11 mouse cellular contexts compared by ENCODE assay signal in genomic region chr10:118103906-118104305, GRCm38 (mm10). TPM values are rescaled to one million over a fixed set of nuclear protein-coding genes. Genes with fewer than 3 reads are reported as not detected.
DNase-seq lines count a peak whose midpoint lies in the region; ATAC-seq and TF ChIP-seq lines count a peak whose summit lies in the region.
"Had no signal": no experiment of that assay in that cellular context is flagged by ENCODE, and none has a peak within 500 bp of the region (broad histone marks: within the 10 kb centered on the region; RNA-seq: fewer than 3 reads in every experiment).

No protein-coding gene starts in this region.

- H3K9me3 ChIP-seq in forebrain, embryonic 11.5 days (ENCODE audit: control insufficient read depth, low read length): no peaks in the 10 kb centered on the region
- no peaks in the 10 kb centered on the region for H3K9me3 ChIP-seq in forebrain, postnatal 0 days (ENCODE audit: low read length)
- H3K9me3 ChIP-seq: heart, embryonic 10.5 days; limb, embryonic 13.5 days had no signal

- H3K4me2 ChIP-seq in forebrain, embryonic 11.5 days (ENCODE audit: low read depth, low read length, severe bottlenecking): no peak overlapping the region
- H3K4me2 ChIP-seq in forebrain, postnatal 0 days (ENCODE audit: low read depth): no peak overlapping the region

- no peak for TF ChIP-seq POLR2A in spleen, adult 2 months (IDR thresholded peaks at IDR 0.05; ENCODE audit: low read depth, low read length)

- DNase-seq in forebrain, embryonic 11.5 days (ENCODE audit: low spot score): peak; percentile 42
- DNase-seq in forebrain, postnatal 0 days: no peak
- no peak for DNase-seq in layer of hippocampus, adult 2 months (ENCODE audit: low spot score in 2 of 2)
- no peak for DNase-seq in layer of hippocampus, adult 9-11 months
- no peak for DNase-seq in spleen, adult 2 months (ENCODE audit: low read depth in 1 of 2, low spot score in 2 of 2)
- no peak for DNase-seq in spleen, adult 18-20 months
- no peak for DNase-seq in urinary bladder, postnatal 10 days (ENCODE audit: low spot score)
- no peak for DNase-seq in cerebellum, adult 9-11 months

- no peak for ATAC-seq in forebrain, embryonic 11.5 days (replicated peaks; ENCODE audit: low FRiP score)
- no peak for ATAC-seq in forebrain, postnatal 0 days

- no peak overlapping the region for H3K4me3 ChIP-seq in forebrain, embryonic 11.5 days (ENCODE audit: low read depth, low read length)
- H3K4me3 ChIP-seq in forebrain, postnatal 0 days (ENCODE audit: low read depth, low read length): no peak overlapping the region
- no peak overlapping the region for H3K4me3 ChIP-seq in layer of hippocampus, adult 2 months
- no peak overlapping the region for H3K4me3 ChIP-seq in spleen, adult 2 months (ENCODE audit: extremely low read depth, insufficient read depth, insufficient read length)
- H3K4me3 ChIP-seq: erythroblast, embryonic 14.5 days had no signal

- 83% methylated on average over 10 of the region's 10 CpGs for WGBS in forebrain, embryonic 11.5 days
- 77% methylated on average over 10 of the region's 10 CpGs for WGBS in forebrain, postnatal 0 days
- 71% methylated on average over 10 of the region's 10 CpGs for WGBS in spleen, adult 2 months

- H3K27ac ChIP-seq in forebrain, embryonic 11.5 days (ENCODE audit: low read depth, low read length): no peak overlapping the region
- no peak overlapping the region for H3K27ac ChIP-seq in forebrain, postnatal 0 days (ENCODE audit: low read depth, low read length)
- H3K27ac ChIP-seq in layer of hippocampus, adult 2 months: peak overlapping the region; percentile 92; the same call in 1 of the 2 replicates
- H3K27ac ChIP-seq in spleen, adult 2 months (ENCODE audit: insufficient read depth, low read length): peak overlapping the region; percentile 90; the same call in 1 of the 2 replicates
- H3K27ac ChIP-seq: limb, embryonic 13.5 days had no signal

- no peaks in the 10 kb centered on the region; the same call in 1 of the 2 replicates for H3K27me3 ChIP-seq in forebrain, embryonic 11.5 days (ENCODE audit: control insufficient read depth, insufficient read depth, low read length)
- H3K27me3 ChIP-seq in forebrain, postnatal 0 days (ENCODE audit: insufficient read depth, low read length): no peaks in the 10 kb centered on the region
- no peaks in the 10 kb centered on the region for H3K27me3 ChIP-seq in spleen, adult 2 months (ENCODE audit: control insufficient read depth, insufficient read depth, low read length)

- no peak overlapping the region for H3K9ac ChIP-seq in forebrain, embryonic 11.5 days (ENCODE audit: low read length)
- no peak overlapping the region for H3K9ac ChIP-seq in forebrain, postnatal 0 days

- no peaks in the 10 kb centered on the region for H3K36me3 ChIP-seq in forebrain, embryonic 11.5 days (ENCODE audit: control insufficient read depth, insufficient read depth, low read length)
- H3K36me3 ChIP-seq in forebrain, postnatal 0 days (ENCODE audit: insufficient read depth): no peaks in the 10 kb centered on the region
- H3K36me3 ChIP-seq in spleen, adult 2 months (ENCODE audit: control insufficient read depth, insufficient read depth, low read length): no peaks in the 10 kb centered on the region
- H3K36me3 ChIP-seq: heart, embryonic 10.5 days; limb, embryonic 13.5 days had no signal

- 0 out of 2 replicates have a peak, but pooled peaks cover 4% of the 10 kb centered on the region for H3K4me1 ChIP-seq in forebrain, embryonic 11.5 days (replicated peaks; ENCODE audit: control insufficient read depth, insufficient read depth, low read length)
- H3K4me1 ChIP-seq in forebrain, postnatal 0 days (ENCODE audit: insufficient read depth): no peaks in the 10 kb centered on the region
- H3K4me1 ChIP-seq in spleen, adult 2 months (ENCODE audit: control insufficient read depth, insufficient read depth, insufficient read length): peaks cover 31% of the 10 kb centered on the region
- H3K4me1 ChIP-seq: limb, embryonic 13.5 days had no signal

- TF ChIP-seq CTCF in forebrain, postnatal 0 days (IDR thresholded peaks at IDR 0.05; ENCODE audit: low read depth): no peak
- no peak for TF ChIP-seq CTCF in layer of hippocampus, adult 2 months (conservative IDR thresholded peaks at IDR 0.05)
- no peak for TF ChIP-seq CTCF in spleen, adult 2 months (IDR thresholded peaks at IDR 0.05; ENCODE audit: extremely low read depth, insufficient read depth, insufficient read length, insufficient replicate concordance)

RNA-seq across cellular contexts. Expression of gene Mdm1, which starts 37.7 kb away (rescaled TPM):
- 61.8 and 67.1 TPM in 2 replicates for polyA plus RNA-seq in forebrain, embryonic 11.5 days (2014; fragmentation: Nextera tagmentation; extraction: Ambion mirVana)
- 29.2 and 43.0 TPM in 2 replicates for total RNA-seq in forebrain, postnatal 0 days (2014; rRNA removed)
- 17.0 and 22.7 TPM in 2 replicates for polyA plus RNA-seq in forebrain, postnatal 0 days (2015; fragmentation: Nextera tagmentation; extraction: Ambion mirVana)
- 10 to 100 TPM in 1 of 2 experiments, 1 to 10 TPM in 1; 9.5 to 10.5 TPM for total RNA-seq in layer of hippocampus, adult 2 months (2021)
- 2.9 and 3.4 TPM in 2 replicates for polyA plus RNA-seq in spleen, adult 2 months (2012; rRNA removed)

Comparison
In these comparisons a context has a peak if more than half of its experiments do, and no peak if none do; other contexts are left out.
1. H3K27ac ChIP-seq: peak in layer of hippocampus, adult 2 months (single experiment) and spleen, adult 2 months (single experiment); none in forebrain, embryonic 11.5 days (single experiment) and forebrain, postnatal 0 days (single experiment).